Mouse (Mus musculus): ENCODE measurements around the gene Wnt10b.

Gene Wnt10b

GRCm38 (mm10) chr15:98729791-98730545 is 48.0 kb downstream of the Wnt10b start:
- DNase-seq (ENCODE audit: low read depth, low spot score): no peak

DNA sequence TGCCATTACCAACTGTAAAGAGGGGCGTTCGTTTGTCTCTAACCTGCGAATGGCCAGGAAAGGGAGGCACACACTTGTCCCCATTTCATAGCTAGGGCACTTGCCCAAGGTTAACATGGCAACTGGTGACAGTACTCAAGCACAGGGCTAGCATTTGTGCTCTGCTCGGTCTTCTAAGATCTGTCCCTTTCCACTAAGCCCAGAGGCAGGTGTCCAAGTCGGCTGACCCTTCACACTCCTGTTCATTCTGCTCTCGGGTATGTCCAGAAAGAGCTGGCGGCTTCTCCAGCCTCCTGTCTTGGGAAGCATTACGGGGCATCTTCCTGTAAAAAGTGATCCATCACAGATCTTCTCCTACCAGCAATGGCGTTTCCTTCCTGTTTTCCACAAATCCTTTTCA is 49.6 kb downstream of the Wnt10b start:
- DNase-seq (ENCODE audit: low read depth, low spot score): no peak

- DNase-seq (ENCODE audit: low read depth, low spot score): peak; percentile 94
Measured at GRCm38 (mm10) chr15:98727443-98728321, 50.3 kb downstream of the Wnt10b start, which contains the start of gene Fkbp11. TSS of gene Fkbp11 (minus strand) at chr15:98728198.

DNA sequence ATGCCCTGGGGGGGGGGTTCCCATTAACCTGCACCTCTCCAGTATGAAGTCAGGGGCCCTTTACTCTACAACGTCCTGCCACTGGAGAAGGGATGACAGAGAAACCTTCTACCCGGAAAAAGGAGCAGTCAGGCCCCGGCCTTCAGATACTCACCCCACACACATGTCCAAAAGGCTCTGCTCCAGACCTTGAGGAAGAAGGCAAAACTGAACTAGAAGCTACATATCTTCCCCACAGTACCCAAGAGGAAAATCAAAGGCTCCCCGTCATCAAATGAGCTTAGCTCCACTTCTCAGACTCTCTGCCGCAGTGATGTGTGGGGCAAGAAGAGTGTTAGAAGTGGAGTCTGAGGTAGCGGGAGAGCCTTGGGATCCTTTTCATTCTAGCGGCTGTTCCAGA is 51.2 kb downstream of the Wnt10b start:
- no peak for DNase-seq (ENCODE audit: low read depth, low spot score)

GRCm38 (mm10) chr15:98726079-98726478 is 51.9 kb downstream of the Wnt10b start:
- DNase-seq (ENCODE audit: low read depth, low spot score): no peak

- peak; percentile 35 for DNase-seq (ENCODE audit: low read depth, low spot score)
Measured at GRCm38 (mm10) chr15:98724441-98724840, 53.5 kb downstream of the Wnt10b start.

GRCm38 (mm10) chr15:98722854-98723253 is 55.1 kb downstream of the Wnt10b start:
- DNase-seq (ENCODE audit: low read depth, low spot score): no peak

DNA sequence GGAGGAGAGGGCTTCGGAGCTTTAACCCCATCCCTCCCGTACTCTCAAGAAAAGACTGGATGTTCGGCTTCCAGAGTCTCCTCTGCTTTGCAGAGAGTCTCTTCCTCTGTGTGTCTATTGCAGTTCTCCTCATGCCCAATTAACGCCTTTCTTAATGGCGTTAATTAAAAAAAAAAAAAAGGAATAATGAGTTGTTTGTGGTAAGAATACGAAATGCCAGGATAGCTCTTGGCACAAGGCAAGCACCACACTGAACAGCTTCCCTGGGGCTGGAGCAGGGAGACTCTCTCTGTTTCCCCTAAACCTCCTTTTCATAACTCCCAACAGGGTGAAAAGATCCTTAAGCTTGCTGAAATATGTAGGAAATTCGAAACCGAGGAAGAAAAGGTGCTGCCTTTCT is 55.8 kb downstream of the Wnt10b start:
- no peak for DNase-seq (ENCODE audit: low read depth, low spot score)

Measured in R1 (cell line).